Mouse (Mus musculus): ENCODE measurements around the gene Zhx3.

The Zhx3 gene

DNA sequence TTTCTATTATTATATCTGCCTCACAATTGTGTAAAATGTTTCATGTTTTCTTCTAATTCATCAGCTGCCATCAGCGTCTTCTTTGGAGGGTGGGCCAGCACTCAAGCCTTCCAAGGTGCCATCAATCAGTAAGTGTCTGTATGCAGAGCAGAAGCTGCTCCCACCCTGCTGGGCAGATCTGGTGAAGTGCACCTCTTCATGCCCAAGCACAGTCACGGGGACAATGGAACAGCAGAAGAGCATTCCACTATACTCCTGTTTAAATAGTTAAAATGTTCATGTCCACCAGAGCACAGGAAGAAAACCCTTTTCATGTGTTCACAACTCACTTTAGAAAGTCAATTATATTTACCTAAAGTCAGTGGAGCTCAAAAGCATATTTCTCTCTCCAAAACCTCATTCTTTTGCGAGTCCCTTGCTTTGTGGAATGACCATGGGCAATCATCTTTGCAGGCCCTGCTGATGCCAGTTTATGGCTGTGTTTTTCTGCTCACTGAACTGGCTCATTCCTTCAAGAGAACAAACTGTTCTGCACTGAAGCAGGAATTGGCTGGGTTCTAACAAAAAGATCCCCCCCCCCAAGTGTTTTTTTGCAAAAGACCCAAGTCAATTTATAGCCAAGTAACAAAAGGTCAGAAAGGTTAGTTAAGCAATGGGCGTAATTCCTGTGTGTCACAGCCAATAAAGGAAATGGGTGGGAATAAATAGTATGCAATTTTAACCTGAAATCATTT, 67.8 kb downstream of the Zhx3 start:
- no peak for DNase-seq (ENCODE audit: low read depth, low spot score)

DNA sequence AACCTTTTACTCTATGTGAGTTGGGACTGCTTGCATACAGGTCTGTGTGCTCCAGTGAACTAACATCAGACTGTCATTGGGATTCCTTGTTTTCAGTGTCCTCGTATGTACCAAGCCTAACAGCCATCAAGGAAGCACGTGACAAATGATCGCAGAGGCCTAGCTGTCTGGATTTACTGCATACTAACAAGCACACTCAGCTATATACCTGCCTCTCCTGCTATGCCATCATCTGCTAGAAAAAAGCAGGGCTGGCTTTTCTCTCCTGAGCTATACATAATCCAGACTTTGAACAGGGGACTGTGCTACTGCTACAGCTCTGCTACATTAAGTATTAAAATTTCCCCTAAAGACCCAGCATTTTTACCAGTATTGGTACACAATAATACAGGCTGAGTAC, 70.5 kb downstream of the Zhx3 start:
- DNase-seq (ENCODE audit: low read depth, low spot score), result no peak

DNA sequence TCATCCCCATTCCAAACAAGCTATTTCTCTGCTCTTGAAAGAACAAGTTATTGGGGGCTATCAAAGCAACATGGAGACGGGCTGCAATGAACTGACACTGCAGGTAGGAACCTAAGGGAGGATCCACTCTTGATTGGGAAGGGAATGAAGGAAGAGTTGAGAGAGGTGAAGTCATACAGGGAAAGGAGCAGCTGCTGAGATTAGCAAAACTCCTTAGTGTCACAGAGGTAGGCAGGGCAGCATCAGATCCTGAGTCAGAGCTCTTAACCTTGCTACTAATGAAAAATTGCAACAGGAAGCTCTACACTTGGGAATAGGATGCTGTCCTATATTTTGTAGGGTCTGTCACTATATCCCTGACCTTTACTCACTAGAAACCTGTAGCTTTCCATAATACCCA, 71.8 kb downstream of the Zhx3 start:
- no peak for DNase-seq (ENCODE audit: low read depth, low spot score)

DNA sequence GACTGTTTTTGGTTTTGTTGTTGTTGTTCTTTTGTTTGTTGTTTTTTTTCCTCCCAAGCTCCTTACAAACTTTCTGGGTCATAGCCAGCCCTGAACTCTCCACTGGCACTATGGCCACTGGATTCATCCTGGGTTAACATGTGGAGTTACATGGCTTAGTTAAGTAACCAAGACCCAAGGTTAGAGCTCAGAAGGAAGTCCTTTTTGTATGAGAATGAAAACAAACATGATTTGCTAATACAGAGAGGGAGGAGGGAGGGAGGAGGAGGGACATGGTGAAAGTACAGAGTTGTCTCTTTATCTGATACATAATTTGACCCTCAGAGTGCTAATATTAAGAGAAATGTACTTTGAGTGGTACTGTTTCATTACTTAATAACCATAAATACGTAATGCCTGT, 74.6 kb downstream of the Zhx3 start:
- DNase-seq (ENCODE audit: low read depth, low spot score), result no peak

DNA sequence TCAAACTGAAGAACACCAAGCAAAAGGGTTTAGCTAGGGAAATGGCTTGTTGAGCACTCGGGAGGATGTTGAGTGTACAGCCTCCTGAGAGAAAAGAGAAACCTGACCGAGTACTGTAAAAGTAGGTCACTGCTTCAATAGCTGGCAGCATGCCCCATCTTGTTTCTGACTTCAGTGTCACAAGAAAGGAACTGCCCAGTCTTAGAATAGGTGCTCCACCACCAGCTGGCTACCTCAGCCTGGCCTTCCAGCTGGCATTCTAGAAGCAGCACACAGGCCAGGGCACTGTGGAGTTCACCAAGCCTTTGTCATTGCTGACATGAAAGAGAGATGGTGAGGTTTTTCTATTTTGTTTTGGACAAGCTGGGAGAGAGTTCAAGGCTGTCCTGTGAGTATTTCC, 75.8 kb downstream of the Zhx3 start:
- no peak for DNase-seq (ENCODE audit: low read depth, low spot score)

DNA sequence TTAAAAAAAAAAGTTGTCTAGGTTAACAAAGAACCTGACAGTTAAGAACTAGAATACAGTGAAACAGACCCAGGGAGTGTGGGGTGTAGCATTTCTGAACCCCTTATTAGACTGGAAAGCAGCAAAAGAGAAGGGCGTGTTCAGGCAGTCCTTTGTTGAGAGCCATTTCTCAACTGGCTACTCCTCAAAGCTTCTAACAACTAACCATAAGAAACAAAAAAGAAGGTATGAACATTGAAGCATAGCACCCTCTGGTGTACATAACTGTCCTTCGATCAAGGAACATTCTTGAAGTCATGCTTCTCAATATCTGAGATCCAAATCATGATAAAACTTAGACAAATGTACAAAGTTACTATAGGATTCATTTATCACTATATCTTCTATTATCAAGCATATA, 79.7 kb downstream of the Zhx3 start:
- no peak for DNase-seq (ENCODE audit: low read depth, low spot score)

DNA sequence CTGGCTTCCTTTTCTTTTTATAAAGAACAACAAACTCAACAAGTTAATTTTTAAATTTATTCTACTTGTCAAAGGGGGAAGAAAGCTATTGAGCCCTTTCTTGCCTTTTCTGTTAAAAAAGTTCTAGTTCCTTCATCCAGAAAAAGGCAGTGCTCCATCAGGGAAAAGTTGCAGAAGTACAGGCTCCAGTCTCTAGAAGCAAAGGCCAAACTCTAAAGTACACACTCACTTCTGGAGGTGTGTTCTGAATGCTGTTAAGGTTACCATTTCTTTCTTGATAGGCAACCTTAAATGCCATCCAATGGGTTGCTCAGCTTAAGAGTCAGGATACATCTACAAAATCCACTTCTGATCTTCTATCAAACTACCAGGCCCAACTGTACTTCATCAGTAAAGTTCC, 83.1 kb downstream of the Zhx3 start:
- no peak for DNase-seq (ENCODE audit: low read depth, low spot score)

DNA sequence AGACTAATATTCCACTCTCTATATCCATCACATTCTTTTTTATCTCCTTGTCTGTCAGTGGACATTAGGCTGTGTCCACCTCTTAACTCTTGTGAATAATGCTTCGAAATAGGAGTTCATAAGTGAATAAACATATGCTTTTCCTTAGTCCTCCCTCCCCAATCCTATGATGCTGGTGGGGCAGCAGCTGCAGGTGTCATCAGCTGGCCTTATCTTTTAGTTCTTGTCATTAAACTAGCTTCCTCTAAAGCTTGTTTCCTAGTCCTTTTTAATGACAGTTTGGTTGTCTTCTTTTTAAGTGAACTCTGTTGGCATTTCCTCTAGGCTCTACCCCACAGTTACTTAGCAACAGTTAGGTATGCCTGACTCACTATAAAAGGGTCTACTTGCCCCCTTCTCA, 83.8 kb downstream of the Zhx3 start:
- DNase-seq (ENCODE audit: low read depth, low spot score), result no peak

DNA sequence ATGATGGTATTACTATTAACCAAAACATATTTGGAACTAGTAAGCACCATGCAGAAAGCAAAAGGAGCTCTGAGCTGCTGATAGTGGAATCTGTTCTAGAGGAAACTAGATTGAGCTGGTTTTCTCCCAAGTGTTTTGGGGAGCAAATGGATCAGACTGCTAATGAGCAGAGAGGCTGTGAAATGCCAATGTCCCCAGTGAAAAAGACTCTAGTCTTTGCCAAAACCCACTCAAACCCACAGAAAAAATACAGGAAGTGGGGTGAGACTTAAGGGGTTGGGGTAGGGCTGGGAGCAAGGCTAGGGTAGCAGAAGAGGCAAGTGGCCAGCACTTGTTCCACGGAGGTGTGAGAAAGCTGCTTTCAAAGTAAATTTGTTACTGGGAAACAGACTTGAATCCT, 86.5 kb downstream of the Zhx3 start:
- no peak for DNase-seq (ENCODE audit: low read depth, low spot score)

DNA sequence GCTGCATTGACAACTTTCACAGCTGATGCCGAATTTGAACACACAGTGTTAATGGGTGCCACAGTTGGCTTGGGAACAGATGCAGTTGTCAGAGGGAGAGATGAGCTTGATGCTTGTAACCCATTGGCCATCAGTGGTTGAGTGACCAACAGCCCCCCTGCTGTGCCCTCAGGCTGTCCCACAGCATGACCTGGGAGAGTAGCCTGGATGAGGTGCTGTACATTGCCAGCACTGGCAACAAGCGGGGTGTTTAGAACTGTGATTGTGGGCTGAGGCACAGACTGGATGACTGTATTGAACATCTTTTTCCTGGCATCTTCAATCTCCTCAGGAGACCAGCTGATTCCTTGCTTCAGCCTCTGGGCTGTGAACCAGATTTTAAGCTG, 92.0 kb downstream of the Zhx3 start:
- DNase-seq (ENCODE audit: low read depth, low spot score), result no peak

DNA sequence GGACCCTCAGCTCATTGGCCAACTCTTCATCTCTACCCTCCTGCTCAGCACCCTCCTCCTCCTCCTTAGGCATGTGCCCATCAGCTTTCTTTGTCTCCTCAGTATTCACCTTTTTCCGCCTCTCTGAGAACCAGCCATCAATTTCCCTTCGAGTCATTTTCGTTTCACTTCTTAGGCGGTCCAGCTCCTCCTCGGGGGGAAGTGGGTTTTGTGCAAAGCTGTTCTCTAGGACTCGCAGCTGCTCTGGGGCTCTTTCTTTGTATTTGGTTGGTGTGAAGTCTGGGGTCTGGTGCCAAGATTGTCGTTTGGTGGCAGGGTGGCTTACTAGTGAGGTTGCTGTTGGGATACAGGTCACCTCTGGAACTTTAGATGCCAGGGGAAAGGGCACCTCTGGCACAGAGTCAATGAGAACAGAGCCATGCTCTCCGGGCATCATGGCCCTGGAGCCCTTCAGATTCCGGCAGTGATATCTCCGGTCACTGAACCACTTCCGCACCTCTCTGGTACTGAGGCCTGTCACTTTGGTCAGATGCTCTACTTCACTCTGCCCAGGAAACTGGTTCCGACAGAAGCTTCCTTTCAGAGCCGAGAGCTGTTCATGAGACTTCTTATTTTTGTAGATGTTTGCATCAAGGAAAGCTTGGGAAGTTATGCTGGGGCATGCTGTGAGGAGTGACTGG, 92.5 kb downstream of the Zhx3 start:
- DNase-seq (ENCODE audit: low read depth, low spot score), result no peak

DNA sequence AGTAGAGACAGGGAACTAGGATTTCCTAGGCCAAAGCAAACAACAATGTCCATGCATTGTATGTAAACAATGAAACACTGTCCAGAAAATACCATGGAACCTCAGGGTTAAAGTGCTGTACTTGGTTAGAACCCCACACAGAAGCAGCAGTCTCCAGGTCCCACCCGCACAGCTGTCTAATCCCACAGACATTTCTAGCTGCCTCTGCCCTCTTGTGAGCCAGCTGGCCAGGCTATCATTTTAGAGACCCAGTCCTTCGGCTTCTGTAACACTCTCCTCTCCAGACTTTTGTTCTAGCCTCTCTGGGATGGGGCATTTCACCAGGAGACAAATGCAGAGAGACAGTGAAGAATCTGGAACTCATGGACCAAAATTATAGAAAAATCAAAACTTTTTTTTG, 94.8 kb downstream of the Zhx3 start:
- DNase-seq (ENCODE audit: low read depth, low spot score), result no peak

DNA sequence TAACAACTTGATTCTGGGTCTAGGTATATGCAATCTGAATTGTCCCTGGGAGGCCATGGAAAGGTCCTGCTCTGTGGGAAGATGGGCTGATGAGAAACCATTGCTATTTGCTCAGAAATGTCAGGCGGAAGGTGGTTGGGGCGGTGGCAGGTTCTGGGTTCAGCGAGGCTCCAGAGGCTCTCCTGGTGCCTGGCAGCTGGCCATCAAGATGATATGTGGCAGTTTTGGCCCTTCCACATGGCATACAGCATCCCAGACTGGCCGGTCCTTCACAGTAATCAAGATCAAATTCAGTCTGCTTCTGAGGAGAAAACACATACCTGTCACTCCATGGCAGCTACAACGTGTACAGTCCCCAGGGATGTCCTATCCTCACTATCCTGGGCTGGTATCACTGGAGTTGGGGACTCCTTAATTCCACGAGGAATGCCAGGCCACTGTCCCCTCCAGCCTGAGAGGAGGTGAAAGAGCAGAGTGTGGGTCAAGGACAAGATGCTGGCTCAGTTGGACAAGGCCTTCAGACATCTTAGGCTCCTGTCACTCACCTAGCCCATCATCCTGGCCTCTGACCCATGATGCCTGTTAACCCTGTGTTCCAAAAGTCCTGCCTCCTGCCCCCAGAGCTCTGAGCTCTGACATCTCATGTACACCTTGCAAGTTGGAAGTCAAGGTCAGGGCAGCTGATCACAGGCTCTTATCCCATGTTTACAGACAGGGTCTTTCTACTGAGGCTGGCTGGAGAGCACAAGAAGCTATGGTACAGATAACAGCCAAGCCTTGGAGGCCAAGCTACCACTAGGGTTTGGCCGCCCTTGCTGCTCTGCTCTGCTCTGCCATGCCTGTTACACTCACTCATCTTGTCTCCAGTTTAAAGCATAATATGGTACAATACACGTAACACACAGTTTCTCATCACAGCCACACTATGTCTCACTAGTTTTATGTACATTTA, 101.2 kb downstream of the Zhx3 start:
- DNase-seq (ENCODE audit: low read depth, low spot score), result no peak

DNA sequence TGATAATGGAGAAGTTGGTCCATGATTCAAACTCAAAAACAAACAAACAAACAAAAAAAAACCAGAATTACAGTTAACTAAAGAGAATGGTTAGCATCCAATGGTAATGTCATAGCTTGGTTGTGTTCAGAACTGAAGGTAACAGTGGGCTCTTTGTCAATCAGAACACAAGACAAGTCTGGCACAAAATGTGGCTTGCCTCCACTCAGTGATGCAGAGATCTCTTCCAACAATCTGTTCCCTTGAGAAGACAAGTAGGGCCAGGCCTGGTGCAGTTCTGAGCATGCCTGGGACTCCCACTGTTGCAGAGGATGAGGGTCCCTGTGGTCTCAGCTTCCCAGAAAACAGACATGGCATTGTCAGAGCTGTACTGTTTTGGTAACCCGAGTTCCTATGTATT, 101.9 kb downstream of the Zhx3 start:
- DNase-seq (ENCODE audit: low read depth, low spot score), result no peak

DNA sequence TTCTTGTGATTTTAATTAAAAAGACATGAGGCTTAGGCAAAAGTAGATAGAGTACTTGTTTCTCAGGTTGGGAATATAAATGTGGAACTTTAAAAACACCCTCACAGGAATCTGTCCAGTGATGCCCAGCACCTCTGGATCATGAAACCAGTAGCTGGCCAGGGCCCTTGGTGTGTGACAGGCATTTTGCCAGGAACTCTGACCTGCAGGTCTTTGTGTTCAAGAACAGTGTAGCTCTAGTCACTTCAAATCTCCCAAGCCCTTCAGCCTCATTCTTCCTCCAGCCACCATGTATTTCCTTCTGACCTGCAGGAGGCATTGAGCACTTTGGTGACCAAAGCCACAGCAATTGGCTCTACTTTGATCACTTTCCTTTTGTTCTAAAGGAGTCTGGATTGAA, 102.4 kb downstream of the Zhx3 start:
- no peak for DNase-seq (ENCODE audit: low read depth, low spot score)

DNA sequence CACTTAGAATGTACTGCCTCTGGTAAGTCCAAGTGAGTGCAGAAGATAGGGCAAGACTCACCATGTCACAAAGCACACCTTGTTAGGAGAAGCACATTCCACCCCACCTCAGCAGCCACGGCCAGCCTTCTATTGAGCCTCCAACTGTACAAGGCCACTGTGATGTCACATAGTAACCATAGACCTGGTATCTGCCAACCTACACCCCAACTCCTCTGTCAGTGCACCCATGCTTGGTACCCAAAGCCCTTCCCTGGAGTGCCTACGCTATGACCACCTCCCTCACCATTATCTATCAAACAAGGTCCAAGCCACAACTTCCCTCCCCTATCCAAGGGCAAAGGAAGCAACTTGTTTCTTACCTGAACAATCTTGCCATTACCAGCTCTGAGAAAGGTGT, 103.8 kb downstream of the Zhx3 start:
- no peak for DNase-seq (ENCODE audit: low read depth, low spot score)

DNA sequence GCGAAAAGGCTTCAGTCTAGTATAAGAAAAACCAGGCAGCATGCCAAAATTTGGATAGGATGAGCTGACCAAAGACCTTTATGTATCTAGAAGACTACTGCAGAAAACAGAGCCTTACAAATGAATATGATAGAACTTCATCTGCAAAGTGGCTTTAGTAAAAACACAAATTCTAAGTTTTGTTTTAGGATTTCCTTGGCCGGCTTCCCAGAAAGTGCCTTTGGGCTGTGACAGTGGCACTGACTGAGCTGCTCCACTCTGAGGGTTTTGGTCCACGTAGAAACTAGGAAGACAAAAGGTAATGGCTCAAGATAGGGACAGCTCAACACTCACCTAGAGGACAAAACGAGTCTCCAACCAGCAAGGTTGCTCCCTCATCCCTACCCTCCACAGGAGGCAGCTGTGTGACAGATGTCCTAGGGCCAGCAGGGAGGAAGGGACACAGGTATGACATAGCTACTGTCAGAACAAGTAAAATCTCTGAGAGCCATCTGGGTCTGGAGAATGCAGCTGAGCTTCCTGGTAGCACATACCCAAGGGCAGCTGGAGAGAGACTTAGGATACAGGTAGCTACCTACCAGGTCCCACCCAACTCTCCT, 104.6 kb downstream of the Zhx3 start:
- DNase-seq (ENCODE audit: low read depth, low spot score), result no peak

DNA sequence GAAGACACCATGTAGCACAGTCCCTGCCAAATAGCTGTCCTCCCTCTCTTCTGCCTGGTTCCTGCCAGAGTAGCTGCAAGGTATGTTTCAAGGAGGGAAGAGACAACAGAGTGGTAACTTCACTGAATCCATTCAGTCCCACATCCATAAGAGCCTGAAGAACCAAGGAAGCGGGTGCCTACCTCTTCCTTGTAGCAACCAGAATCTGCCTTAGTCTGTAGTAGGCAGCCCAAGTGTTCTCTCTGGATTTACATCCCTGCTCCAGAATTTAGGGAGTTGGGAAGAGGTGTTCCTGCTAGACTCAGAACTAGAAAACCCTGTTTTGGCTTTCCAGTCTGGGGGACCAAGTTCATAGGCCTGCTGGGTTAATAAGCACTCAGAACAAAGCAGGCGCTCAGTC, 105.6 kb downstream of the Zhx3 start:
- DNase-seq (ENCODE audit: low read depth, low spot score), result no peak

DNA sequence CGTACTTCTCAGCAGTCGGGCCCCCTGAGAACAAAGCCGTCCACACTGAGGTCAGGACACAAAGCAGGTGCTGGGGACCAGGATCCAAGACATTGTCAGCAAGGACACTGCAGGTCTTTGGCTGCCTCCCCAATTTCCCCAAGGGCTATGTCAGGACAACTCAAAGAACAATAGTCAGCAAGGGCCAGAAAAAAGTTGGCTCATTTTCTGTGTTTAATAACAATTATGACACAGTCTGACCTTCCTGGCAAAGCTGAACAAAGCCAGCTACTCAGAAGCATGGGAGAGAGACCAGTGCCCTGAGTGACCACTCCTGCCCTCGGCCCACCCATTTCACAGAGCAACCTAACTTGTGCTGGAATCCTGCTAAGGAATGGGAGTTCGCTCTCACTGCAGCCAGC, 106.4 kb downstream of the Zhx3 start:
- DNase-seq (ENCODE audit: low read depth, low spot score), result no peak

DNA sequence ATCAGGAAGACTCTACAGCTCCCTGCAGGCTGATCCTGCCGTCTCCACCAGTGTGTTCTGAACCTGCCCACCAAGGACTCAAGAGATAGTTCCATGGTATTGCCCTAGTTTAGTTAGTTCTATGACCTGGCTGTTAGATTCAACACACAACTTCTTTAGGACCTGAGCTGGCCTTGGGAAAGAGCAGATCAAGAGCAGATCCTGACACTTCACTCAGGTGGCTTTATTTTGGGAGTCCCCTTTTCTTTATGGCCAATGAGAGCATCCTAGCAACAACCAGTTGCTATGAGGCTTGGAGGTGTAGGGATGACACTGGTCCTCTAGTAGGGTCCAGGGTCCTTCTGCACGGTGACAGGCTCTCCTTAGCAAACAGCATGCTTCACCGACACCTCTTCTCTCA, 107.7 kb downstream of the Zhx3 start:
- no peak for DNase-seq (ENCODE audit: low read depth, low spot score)

DNA sequence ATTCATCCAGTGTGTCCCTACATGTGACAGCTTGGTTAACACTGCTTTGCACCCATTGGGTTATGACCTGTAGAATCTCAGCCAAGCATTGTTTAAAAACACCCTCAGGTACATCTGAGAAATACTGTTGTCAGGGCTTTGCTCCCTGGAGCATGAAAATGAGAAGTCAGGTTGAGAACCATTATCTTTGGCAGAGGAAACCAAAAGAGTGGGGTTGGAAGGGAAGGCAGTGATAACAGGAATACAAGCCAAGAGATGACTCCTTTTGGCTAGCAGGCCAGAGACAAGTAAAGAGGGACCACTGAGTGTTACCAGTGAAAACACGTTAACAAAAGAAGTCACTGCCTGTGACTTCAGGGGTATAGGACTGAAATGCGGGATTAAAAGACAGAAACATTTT, 108.4 kb downstream of the Zhx3 start:
- DNase-seq (ENCODE audit: low read depth, low spot score), result no peak

DNA sequence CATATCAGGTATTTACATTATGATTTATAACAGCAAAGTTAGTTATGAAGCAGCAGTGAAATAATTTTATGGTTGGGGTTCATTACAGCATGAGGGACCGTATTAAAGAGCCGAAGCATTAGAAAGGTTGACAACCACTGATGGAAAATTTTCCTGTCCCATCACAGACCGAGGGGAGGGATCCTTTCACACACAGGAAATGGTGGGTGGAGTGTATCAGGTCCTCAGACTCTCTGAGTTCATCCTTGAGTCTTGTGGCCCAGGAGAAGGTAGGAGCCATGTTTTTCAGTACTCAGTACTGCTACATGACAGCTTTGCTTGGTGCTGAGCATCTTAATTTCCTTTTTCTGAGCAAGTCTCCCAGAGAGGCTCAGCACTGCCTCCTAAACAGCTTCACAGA, 109.0 kb downstream of the Zhx3 start:
- DNase-seq (ENCODE audit: low read depth, low spot score), result no peak
